Mouse (Mus musculus): ENCODE measurements at regions not wholly inside any gene's neighbourhood (a gene's known extent, or its start where the extent isn't known, plus 50 kb on each side); places are given as distances from the start of the nearest gene placed in this dataset.

DNA sequence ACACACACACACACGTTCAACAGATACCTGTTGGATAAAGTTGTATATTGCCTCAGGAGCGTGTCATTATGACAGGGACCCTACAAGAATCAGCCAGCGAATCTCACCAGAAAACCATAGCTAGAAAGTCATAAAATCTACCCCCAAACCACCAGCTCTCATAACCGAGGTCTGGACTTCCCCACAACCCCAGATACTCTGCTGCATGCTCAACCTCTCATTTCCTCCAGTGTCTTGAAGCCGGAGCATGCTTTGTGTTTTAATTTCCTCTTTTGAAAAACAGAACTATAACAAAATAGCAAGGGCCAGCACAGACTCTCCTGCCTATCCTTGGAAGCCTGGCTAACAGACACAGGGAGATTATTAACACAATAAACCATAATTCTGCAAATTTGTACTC, 597.4 kb upstream of the Sall1 start:
- no peak for DNase-seq

GRCm38 (mm10) chr8:89634864-89635263, 590.9 kb upstream of the Sall1 start:
- DNase-seq: no peak

DNA sequence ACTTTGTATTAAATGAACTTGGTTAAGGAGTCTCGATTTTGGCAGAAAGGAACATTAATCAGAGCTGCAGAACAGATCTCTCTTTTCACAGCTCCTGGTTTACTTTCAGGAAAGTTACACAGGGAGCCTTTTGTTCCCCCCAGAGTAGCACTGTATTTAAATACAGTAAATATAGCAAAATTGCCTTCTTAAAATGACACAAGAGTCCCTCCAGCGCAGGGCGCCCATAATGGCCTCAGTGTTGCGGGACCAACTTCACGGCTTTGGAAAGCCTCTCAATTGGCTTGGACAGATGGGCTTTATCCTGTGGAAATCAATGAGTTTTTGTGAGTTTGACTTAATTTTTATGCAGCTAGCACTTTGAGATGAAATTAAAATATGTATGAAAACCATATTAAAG, 588.3 kb upstream of the Sall1 start:
- no peak for DNase-seq

DNA sequence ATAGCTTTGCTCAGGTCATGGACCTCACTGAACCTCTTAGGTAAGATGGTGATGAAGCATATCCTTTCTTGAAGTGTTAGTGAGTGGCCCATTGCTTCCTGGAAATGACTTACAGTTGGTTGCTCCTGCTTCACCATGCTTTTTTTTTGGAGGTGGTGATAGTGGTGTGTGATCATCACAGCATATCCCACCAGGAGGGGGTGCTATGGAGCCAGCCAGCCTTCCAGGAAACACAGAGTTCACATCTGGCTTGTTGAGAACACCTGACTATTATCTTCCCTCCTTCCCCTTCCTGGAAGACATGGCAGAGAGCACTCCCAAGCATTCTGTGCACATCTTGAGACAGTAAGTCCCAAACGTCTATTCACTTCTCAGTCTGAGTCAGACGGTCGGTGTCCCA, 586.6 kb upstream of the Sall1 start:
- no peak for DNase-seq

DNA sequence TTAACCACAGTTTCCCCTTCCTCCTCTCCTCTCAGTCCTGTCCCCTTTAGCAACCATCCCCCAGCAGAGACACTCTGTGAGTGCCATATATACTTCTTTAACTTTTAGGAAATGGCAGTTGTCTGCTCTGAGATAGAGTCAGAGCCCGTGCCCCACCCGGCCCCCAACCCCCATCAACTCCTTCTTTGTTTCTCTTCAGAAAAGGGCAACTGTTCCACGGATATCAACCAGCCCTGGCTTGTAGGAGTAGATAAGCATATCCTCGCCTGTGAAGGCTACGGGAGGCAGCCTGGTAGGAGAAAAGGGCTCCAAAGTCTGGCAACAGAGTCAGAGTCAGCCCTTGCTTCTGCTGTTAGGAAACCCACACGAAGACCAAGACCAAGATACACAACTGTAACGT, 574.1 kb upstream of the Sall1 start:
- DNase-seq: no peak

DNA sequence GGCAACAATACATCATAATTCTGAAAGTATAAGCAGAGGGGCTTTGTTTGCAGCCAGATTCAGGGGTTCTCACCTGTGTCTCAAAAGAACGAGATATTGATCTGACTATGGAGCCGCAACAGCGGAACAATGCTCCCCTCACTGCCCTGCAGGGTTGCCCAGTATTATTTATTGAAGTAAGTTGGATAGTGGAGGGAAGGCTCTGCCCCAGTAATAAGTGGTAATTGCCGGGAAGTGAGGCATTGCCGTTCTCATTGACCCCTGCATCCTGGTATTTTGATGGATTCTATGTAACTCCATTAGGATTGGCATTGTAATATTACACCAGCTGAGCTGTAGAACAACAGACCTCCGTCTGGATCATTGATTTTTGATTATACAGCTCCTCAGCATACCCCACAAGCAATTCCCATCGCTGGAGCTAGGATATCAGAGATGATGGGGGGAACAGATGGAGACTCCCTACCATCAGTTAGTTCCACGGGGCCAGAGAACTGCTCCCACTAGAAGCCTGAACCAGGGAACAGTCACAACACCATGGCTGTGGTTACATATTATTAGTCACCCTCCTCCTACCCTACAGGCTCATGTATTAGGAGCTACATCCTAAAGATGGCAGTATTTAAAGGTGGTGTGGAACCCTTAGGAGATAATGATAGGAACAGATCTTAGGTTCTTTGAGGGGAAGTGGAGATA, 572.0 kb upstream of the Sall1 start:
- no peak for DNase-seq

- no peak for DNase-seq
Measured at GRCm38 (mm10) chr8:89609074-89609473, 565.1 kb upstream of the Sall1 start.

DNA sequence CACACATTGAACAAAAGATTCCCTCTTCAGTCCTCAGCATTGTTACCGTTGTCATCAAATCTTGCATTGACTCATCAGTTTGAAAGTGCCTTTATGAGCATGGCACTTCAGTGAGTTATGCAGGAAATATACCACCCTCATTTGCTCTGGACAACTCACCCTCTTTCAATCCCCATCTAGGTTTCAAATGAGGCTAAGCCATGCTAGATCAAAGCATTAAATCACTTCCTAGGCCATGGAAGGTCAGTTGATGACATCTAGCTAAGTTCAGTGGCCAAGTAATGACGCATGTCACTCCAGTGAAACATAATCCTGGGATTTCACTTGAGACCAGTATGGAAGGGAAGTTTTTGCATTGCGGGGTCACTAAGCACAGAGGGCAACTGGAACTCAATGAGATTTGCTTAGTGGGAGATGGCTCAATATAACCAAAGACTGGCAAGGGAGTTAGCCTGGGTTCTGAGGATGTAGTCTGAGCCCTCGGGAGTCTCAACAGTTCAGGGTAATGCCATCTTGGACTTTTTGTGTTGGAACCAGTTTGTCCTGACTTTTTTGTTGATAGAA, 562.0 kb upstream of the Sall1 start:
- no peak for DNase-seq

- DNase-seq: no peak
Measured at GRCm38 (mm10) chr8:89604461-89604860, 560.5 kb upstream of the Sall1 start.

DNA sequence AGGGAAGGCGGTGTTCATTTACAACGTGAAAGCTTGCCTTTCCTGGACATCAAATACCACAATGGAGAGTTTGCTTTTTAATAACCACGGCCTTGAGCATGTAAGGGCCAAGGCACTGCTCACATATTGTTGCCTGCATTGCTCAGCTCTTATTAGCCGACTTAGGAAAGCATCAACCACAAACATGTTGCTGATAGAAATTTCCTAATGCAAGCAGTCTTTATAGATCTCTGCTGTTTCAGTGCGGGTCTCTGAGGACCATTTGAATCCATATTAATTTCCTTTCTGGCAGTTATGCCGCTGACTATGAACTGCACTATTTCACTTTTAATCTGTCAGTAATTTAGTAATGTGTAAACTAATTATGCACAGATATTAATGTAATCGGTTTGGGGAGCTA, 552.4 kb upstream of the Sall1 start:
- DNase-seq: no peak

DNA sequence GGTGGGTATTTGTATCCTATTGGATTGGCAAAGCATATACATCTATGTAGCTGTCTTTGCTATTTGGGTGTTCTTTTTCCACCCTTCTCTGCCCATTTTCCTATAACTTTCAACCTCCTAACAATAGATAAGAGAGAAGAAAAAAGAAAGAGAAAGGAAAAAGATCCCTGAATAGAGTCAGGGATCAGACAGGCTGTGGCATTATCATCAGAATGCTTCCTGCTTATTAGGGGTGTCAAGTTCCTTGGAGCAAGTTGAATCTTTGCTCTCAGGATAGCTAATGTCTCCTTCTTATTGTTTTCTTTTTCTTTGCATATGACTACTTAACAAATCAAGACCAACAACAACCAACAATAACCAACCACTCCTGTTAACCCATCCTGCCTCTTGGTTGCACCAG, 539.1 kb upstream of the Sall1 start:
- no peak for DNase-seq

GRCm38 (mm10) chr8:89582566-89582965, 538.6 kb upstream of the Sall1 start:
- DNase-seq: no peak

GRCm38 (mm10) chr8:89571816-89572215, 527.9 kb upstream of the Sall1 start:
- DNase-seq: peak; percentile 82

DNA sequence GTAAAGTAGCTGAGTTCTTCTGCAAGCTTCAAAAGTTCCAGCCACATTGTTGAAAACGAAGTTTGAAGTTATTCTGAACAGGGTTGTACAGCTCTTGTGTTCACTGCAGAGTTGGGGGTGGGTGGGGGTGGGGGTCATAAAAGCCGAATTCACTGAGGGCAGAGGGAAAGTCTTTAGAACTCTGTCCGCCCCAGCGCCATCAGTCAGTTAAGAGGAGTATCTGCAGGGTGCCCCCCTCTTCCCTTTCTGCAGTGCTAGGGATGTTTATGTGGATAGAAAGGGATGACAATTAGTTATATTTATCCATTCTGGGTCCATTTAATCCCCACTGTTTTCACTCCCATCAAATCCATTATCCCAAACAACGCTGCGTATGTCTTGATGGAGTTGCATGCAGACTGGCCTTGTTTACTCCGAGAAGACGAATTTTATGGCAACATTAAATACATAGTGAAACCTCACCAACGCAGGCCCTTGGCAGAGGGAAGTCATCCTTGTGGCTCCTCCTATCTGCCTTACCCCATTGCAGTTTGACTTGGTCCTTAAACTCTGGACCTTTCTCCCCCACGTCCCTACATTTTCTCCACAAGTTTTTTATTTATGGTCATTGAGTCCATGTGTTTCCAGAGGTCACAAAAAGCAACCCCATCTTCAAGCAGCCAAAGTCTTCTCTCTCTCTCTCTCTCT, 526.8 kb upstream of the Sall1 start:
- no peak for DNase-seq

DNA sequence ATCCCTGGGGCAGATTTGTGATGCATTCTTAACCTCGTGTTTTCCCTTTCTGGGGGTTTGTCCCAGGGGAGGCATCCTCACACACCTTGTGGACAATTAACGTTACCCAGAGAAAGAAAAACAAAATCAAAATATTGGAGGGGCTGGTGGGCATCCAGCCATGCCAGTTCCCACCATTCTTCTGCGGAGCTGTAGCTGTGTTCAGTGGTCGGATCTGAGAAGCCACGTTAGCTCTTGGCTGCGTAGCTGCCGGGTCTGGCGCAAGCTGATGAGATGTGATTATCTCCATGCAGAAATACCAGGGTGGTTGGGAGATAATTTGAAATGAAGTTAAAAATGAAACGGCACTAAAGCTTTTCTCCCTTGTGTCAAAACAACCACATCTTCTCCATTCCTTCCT, 525.4 kb upstream of the Sall1 start:
- DNase-seq: no peak

DNA sequence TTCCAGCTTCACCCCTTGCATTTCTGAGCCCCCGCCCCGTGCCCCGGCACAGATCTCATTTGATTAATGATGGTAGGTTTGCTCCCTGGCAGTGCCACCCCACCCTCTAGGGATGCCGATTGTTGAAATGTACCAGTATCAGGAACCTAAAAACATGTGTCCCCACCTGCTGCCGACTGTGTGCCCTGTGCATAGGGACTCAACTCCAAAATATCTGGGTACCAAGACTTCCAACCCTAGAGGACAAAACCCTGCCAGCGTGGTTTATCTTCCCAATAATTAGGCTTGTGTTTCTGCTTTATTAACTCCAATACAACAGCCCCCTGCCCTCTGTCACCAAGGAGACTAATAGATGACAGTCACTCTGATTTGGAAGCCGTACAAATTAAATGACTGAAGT, 524.7 kb upstream of the Sall1 start:
- no peak for DNase-seq

- DNase-seq: no peak
Measured at GRCm38 (mm10) chr8:89566986-89567385, 523.0 kb upstream of the Sall1 start.

DNA sequence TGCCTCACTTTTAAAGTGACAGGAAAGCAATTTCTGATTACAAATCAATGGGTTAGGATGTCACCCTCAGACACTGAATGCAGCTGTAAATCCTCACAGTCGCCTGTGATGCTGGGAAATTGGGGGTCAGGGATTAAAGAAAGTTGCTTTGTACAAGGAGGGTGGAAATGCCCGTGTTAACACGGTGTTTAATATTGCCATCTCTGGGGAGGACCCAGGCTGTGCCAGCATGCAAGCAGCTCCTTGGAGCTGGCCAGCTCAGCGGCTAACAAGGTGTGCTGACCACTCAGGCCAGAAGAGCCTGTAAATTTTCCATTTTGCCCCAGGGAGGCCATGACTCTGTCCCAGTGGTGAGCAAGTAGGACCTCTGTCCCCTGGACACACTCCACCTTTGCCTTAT, 522.5 kb upstream of the Sall1 start:
- no peak for DNase-seq

DNA sequence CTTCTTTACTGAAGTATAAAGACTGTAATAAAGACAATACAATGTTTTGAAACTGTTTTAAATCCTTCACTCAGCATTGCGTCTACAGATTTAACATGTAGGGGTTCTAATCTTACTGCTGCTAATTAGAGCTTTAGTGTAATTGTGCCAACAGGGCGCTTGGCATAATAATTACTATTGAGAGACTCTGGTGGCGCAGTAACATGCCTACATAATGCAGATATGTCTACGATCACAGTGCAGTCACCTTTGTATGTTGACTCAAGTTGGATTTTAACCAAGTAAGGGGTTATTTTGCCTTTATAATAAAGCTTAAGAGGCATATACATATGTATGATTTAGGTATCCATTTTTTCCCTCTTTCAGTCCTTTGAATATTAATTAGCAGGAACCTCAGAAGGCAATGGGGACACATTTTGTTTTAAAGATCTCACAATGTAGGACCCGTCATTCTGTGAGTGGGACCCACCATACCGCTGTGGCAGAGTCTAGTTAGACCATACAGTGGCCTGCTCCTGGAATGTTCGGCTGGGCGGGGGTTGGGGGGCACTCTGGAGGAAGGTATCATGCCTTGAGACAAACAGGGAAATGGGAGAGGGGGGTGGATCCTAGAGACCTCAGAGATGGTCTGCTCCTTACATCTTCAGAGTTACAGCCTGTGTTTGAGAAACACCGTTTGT, 521.3 kb upstream of the Sall1 start:
- no peak for DNase-seq

DNA sequence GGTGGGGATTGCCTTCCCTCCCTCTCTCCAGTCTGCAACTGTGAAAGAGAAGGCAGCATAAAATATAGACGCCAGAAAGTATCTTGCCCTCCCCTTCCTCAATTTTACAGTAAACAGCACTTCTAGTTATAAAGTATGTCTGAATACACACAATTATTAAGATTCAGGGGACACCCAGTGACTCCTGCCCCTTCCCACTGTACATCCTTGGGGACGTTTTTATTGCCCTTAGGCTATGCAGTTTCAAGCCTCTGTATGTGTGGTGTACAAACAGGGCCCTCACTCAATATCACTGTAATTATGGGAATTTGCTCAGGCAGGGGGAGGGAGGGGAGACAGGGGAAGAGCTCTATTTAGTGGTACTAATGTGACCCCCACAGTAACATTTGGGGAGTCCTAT, 519.6 kb upstream of the Sall1 start:
- DNase-seq: no peak

DNA sequence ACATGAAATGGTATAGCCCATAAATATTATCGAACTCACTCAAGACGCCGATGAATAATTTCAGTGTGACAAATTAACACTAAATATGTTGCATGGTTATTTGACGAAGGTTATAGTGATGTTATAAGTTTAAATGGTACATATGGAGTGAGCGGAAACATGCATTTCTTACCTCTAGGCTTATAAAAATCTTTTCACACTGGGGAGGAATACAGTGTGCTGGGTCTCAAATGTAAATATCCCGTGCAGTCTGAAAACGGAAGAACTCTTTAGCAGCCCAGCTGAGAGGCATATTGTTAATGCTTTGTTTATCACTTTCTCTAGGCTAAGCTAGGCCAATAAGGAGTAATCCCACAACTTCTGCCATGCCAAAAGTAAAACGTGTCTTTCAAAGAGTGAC, 518.6 kb upstream of the Sall1 start:
- DNase-seq: no peak

DNA sequence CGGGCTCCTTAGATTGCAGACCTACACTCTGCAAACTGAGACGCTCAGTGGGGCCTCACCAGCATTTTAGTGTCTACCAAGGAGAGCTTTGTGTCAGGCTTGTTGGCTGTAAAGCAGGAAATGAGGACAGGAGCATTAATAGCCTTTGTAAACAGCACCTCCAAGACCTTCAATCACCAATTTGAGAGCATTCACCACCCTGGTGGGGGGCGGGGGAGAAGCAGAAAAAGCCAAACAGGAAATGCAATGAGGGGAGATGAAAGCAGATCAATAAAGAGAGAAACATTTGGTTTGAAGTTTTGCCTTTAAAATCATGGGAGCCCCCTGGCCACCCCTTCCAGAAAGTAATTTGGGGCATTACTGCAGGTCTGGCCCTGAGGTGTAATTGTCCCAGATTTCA, 497.3 kb upstream of the Sall1 start:
- no peak for DNase-seq

DNA sequence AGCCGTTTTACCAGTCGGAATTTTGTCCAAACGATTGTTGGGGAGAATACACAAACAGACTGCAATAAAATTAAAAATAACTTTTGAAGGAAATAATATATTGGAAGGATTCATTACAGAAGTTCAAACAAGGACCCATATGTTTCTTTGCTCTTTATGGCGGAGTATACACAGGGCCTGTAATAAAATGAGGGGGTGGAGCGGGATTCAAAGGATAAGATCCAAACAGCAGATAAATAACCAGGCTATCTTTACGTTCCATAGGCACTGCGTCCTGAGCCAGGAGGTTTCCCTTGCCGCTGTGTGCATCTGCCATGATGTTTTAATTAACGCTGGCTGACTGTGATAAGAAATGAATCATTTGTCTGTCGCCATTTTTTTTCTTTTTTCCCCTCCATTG, 490.6 kb upstream of the Sall1 start:
- DNase-seq: no peak

GRCm38 (mm10) chr8:89525041-89525440, 481.1 kb upstream of the Sall1 start:
- no peak for DNase-seq
